Mouse (Mus musculus): ENCODE measurements around the gene Amigo1. TPM values are rescaled to one million over a fixed set of nuclear protein-coding genes. Genes with fewer than 3 reads are reported as not detected.

Gene Amigo1
- polyA plus RNA-seq, 1 experiment from 2014 or later: 9.8 TPM

DNA sequence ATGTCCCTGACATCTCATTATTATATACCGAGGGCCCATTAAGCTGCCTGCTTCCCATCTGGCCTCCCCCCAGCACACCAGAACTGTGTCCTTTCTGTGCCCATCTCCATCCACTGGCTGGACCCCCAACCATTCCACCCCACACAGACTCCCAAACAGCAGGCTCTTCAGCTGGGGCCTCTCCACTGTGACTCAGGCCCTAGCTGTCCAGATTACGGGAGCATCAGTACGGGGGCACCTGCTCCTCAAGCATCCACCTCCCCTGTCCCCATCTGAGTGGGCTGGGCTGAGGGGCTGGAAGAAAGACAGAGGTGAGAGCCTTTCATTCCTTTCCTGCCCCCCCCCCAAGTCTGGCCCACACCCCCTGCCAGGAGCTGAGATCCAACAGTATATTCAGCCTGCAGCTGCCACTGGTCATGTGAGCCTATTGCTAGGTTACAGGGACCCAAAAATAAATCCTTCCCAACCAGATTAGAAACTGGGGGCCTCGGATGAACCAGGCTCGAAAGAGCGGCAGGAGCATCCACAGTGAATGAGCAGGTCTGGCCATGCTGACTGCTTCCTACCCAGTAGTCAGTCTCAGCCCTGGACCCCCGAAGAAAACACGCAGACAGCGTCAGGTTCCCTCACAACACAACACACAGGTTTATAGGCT lies 27.6 kb upstream of the Amigo1 start:
- Histone ChIP-seq H3K27ac (ENCODE audit: low read depth, low read length) (peak overlapping the region; percentile 59), H3K27me3 (replicated peaks; ENCODE audit: control insufficient read depth, insufficient read depth, low read length) (no peaks in the 10 kb centered on the region), H3K9ac (ENCODE audit: low read depth, low read length) (peak overlapping the region; percentile 45), H3K4me1 (ENCODE audit: control insufficient read depth, insufficient read depth, low read depth, low read length) (peaks cover 11% of the 10 kb centered on the region), H3K9me3 (ENCODE audit: control insufficient read depth, low read length) (no peaks in the 10 kb centered on the region), H3K4me2 (ENCODE audit: low read length) (no peak overlapping the region), H3K36me3 (ENCODE audit: control insufficient read depth, insufficient read depth, low read length) (no peaks in the 10 kb centered on the region), H3K4me3 (ENCODE audit: low read length) (no peak overlapping the region)
- WGBS: 40% methylated on average over 9 of the region's 9 CpGs
- ATAC-seq: peak; percentile 32; the same call in 1 of the 2 replicates

- Histone ChIP-seq H3K27me3 (replicated peaks; ENCODE audit: control insufficient read depth, insufficient read depth, low read length) (no peaks in the 10 kb centered on the region), H3K4me3 (ENCODE audit: low read length) (no peak overlapping the region), H3K27ac (ENCODE audit: low read depth, low read length) (no peak overlapping the region), H3K9me3 (ENCODE audit: control insufficient read depth, low read length) (no peaks in the 10 kb centered on the region), H3K36me3 (ENCODE audit: control insufficient read depth, insufficient read depth, low read length) (no peaks in the 10 kb centered on the region), H3K4me1 (ENCODE audit: control insufficient read depth, insufficient read depth, low read depth, low read length) (peaks cover 27% of the 10 kb centered on the region), H3K4me2 (ENCODE audit: low read length) (no peak overlapping the region), H3K9ac (ENCODE audit: low read depth, low read length) (0 out of 2 replicates have a peak overlapping the region, but pooled peaks have one; percentile 14)
- 74% methylated on average over 5 of the region's 5 CpGs for WGBS
- no peak for ATAC-seq
These were observed 22.0 kb upstream of the Amigo1 start for GRCm38 (mm10) chr3:108164091-108164490.

DNA sequence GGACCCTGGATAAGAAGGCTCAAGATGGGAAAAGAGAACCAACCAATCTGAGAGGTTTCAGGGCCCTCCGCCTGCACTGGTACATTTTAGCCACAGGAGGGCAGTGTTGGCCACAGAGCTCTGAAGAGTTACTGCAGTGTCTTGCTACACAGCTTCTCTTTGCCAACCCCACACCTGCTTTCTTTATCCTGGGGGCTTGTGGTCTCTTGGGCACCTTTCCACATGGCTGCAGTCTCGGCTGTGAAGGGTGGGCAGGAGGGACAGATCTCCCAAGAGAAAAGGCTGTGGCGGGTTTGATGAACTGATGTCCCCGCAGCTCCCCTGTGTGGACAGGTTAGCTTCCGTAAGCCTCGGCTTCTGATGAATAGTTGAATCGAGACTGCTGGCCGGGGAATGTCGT lies 21.3 kb upstream of the Amigo1 start:
- 9% methylated on average over 9 of the region's 9 CpGs for WGBS
- peaks cover 27% of the 10 kb centered on the region for H3K4me1 ChIP-seq (ENCODE audit: control insufficient read depth, insufficient read depth, low read depth, low read length)
- 0 out of 2 replicates have a peak overlapping the region, but pooled peaks have one; percentile 4 for H3K9ac ChIP-seq (ENCODE audit: low read depth, low read length)

DNA sequence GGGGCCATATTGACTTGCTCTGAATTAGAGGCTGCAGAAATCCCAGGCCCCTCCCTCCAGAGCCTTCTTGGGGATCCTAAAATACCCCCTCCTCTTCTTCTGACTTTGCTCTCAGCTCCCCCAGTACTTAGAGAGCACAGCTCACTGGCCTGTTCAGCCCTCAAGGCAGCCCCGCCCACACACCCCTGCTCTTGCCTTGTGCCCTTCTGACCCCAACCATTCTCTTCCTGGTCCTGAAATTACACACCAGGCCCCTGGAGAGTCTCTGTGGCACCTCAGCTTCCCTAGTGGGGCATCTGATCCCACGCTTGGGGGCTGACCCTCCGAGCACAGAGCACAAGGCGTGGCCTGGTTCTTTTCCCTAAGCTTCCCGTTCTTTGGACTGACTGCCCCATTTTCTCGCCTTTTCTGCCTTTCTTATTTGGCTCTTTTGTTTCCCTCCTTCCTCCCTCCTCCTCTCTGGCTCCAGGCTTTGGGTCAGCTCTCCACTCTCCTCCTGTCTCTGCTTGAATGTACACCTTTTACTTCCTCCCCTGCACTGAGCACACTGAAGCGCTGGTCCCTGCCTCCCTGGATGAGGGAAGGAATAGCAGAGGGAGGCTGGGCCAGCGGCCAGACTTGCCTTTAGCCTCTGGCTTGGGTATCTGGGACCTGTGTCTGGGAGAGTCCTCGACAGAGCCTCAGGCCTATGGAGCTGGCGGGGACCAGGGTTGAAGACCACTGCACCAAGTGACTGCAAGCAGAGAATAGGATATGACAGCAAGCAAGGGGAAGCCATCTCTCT lies 20.4 kb upstream of the Amigo1 start:
- H3K4me3 ChIP-seq (ENCODE audit: low read length): no peak overlapping the region
- peak overlapping the region; percentile 13; the same call in 1 of the 2 replicates for H3K9ac ChIP-seq (ENCODE audit: low read depth, low read length)
- H3K4me2 ChIP-seq (ENCODE audit: low read length): no peak overlapping the region
- H3K27ac ChIP-seq (ENCODE audit: low read depth, low read length): peak overlapping the region; percentile 46; the same call in 1 of the 2 replicates
- ATAC-seq: peak; percentile 23
- WGBS: 26% methylated on average over 10 of the region's 10 CpGs
- H3K4me1 ChIP-seq (ENCODE audit: control insufficient read depth, insufficient read depth, low read depth, low read length): peaks cover 27% of the 10 kb centered on the region
- no peaks in the 10 kb centered on the region for H3K9me3 ChIP-seq (ENCODE audit: control insufficient read depth, low read length)
- H3K36me3 ChIP-seq (ENCODE audit: control insufficient read depth, insufficient read depth, low read length): no peaks in the 10 kb centered on the region
- no peaks in the 10 kb centered on the region for H3K27me3 ChIP-seq (replicated peaks; ENCODE audit: control insufficient read depth, insufficient read depth, low read length)

More for the DNA sequence above, 21.3 kb upstream of the Amigo1 start:
- peak; percentile 79 for ATAC-seq
- Histone ChIP-seq H3K36me3 (ENCODE audit: control insufficient read depth, insufficient read depth, low read length) (no peaks in the 10 kb centered on the region), H3K27me3 (replicated peaks; ENCODE audit: control insufficient read depth, insufficient read depth, low read length) (no peaks in the 10 kb centered on the region), H3K4me2 (ENCODE audit: low read length) (peak overlapping the region; percentile 48), H3K27ac (ENCODE audit: low read depth, low read length) (no peak overlapping the region), H3K9me3 (ENCODE audit: control insufficient read depth, low read length) (no peaks in the 10 kb centered on the region), H3K4me3 (ENCODE audit: low read length) (peak overlapping the region; percentile 21; the same call in 1 of the 2 replicates)

GRCm38 (mm10) chr3:108166486-108167211 lies 19.5 kb upstream of the Amigo1 start:
- H3K4me1 ChIP-seq (ENCODE audit: control insufficient read depth, insufficient read depth, low read depth, low read length): peaks cover 27% of the 10 kb centered on the region
- WGBS: 9% methylated on average over 9 of the region's 11 CpGs

GRCm38 (mm10) chr3:108167499-108167898 lies 18.6 kb upstream of the Amigo1 start:
- H3K4me1 ChIP-seq (ENCODE audit: control insufficient read depth, insufficient read depth, low read depth, low read length): peaks cover 27% of the 10 kb centered on the region
- no peak overlapping the region for H3K4me2 ChIP-seq (ENCODE audit: low read length)
- no peak overlapping the region for H3K27ac ChIP-seq (ENCODE audit: low read depth, low read length)
- ATAC-seq: no peak
- H3K4me3 ChIP-seq (ENCODE audit: low read length): no peak overlapping the region
- no peaks in the 10 kb centered on the region for H3K27me3 ChIP-seq (replicated peaks; ENCODE audit: control insufficient read depth, insufficient read depth, low read length)
- peak overlapping the region; percentile 31; the same call in 1 of the 2 replicates for H3K9ac ChIP-seq (ENCODE audit: low read depth, low read length)
- no peaks in the 10 kb centered on the region for H3K36me3 ChIP-seq (ENCODE audit: control insufficient read depth, insufficient read depth, low read length)
- WGBS: 35% methylated on average over 14 of the region's 14 CpGs
- no peaks in the 10 kb centered on the region for H3K9me3 ChIP-seq (ENCODE audit: control insufficient read depth, low read length)

More at GRCm38 (mm10) chr3:108166486-108167211, 19.5 kb upstream of the Amigo1 start:
- no peaks in the 10 kb centered on the region for H3K36me3 ChIP-seq (ENCODE audit: control insufficient read depth, insufficient read depth, low read length)
- H3K9ac ChIP-seq (ENCODE audit: low read depth, low read length): peak overlapping the region; percentile 45
- peak; percentile 49 for ATAC-seq
- H3K9me3 ChIP-seq (ENCODE audit: control insufficient read depth, low read length): no peaks in the 10 kb centered on the region
- H3K27me3 ChIP-seq (replicated peaks; ENCODE audit: control insufficient read depth, insufficient read depth, low read length): no peaks in the 10 kb centered on the region
- H3K27ac ChIP-seq (ENCODE audit: low read depth, low read length): peak overlapping the region; percentile 7; the same call in 1 of the 2 replicates
- H3K4me3 ChIP-seq (ENCODE audit: low read length): no peak overlapping the region
- H3K4me2 ChIP-seq (ENCODE audit: low read length): no peak overlapping the region

- 49% methylated on average over 3 of the region's 3 CpGs for WGBS
- Histone ChIP-seq H3K4me1 (ENCODE audit: control insufficient read depth, insufficient read depth, low read depth, low read length) (peaks cover 27% of the 10 kb centered on the region), H3K9ac (ENCODE audit: low read depth, low read length) (no peak overlapping the region), H3K27ac (ENCODE audit: low read depth, low read length) (no peak overlapping the region), H3K27me3 (replicated peaks; ENCODE audit: control insufficient read depth, insufficient read depth, low read length) (no peaks in the 10 kb centered on the region), H3K36me3 (ENCODE audit: control insufficient read depth, insufficient read depth, low read length) (no peaks in the 10 kb centered on the region), H3K4me2 (ENCODE audit: low read length) (no peak overlapping the region), H3K9me3 (ENCODE audit: control insufficient read depth, low read length) (no peaks in the 10 kb centered on the region), H3K4me3 (ENCODE audit: low read length) (no peak overlapping the region)
- no peak for ATAC-seq
These were observed 16.9 kb upstream of the Amigo1 start for GRCm38 (mm10) chr3:108169199-108169598.

GRCm38 (mm10) chr3:108174672-108175531 lies 11.2 kb upstream of the Amigo1 start:
- H3K4me1 ChIP-seq (ENCODE audit: control insufficient read depth, insufficient read depth, low read depth, low read length): peaks cover 10% of the 10 kb centered on the region
- peak overlapping the region; percentile 78 for H3K27ac ChIP-seq (ENCODE audit: low read depth, low read length)
- no peaks in the 10 kb centered on the region for H3K36me3 ChIP-seq (ENCODE audit: control insufficient read depth, insufficient read depth, low read length)
- H3K9me3 ChIP-seq (ENCODE audit: control insufficient read depth, low read length): no peaks in the 10 kb centered on the region
- 16% methylated on average over 14 of the region's 14 CpGs for WGBS
- H3K27me3 ChIP-seq (replicated peaks; ENCODE audit: control insufficient read depth, insufficient read depth, low read length): no peaks in the 10 kb centered on the region
- H3K4me2 ChIP-seq (ENCODE audit: low read length): peak overlapping the region; percentile 44
- H3K9ac ChIP-seq (ENCODE audit: low read depth, low read length): peak overlapping the region; percentile 45
- ATAC-seq: peak; percentile 90
- peak overlapping the region; percentile 4; the same call in 1 of the 2 replicates for H3K4me3 ChIP-seq (ENCODE audit: low read length)

All from hindbrain, embryonic 16.5 days (tissue).